Mouse (Mus musculus): ENCODE measurements around the gene Mgll.

GRCm38 (mm10) chr6:88794561-88794971 is 70.4 kb downstream of the Mgll start:
- TF ChIP-seq CTCF (IDR thresholded peaks at IDR 0.05; ENCODE audit: control insufficient read depth, insufficient read depth, low read length) (no peak), POLR2A (IDR thresholded peaks at IDR 0.05; ENCODE audit: borderline replicate concordance, control insufficient read depth, low read depth, low read length) (no peak)
